Mouse (Mus musculus) liver, embryonic 14.5 days (tissue): ENCODE measurements at regions not wholly inside any gene's neighbourhood (a gene's known extent, or its start where the extent isn't known, plus 50 kb on each side); places are given as distances from the start of the nearest gene placed in this dataset.

Experiments
- ATAC-seq: fragments of 200-750 bp; cut with Nextera tagmentation; 2 replicates; pipeline ENCODE4 v1.8.0; 2017; ENCODE audit warnings: moderate number of reproducible peaks, mild to moderate bottlenecking, moderate library complexity; ENCODE audit not compliant: insufficient read depth
- DNase-seq, 3 experiments: peaks; one replicate each; pipeline ENCODE4 v3.0.0-alpha.2; 2012 to 2013; ENCODE audit warnings: low read depth in 3 of 3, low spot score in 3 of 3
- H3K27ac ChIP-seq: fragments of 300-500 bp; sonication (generic); 2 replicates; pipeline ENCODE4 v1.5.1; 2014; ENCODE audit warnings: moderate library complexity, mild to moderate bottlenecking, control low read depth, inconsistent platforms
- H3K27me3 ChIP-seq: fragments of 300-500 bp; sonication (generic); 2 replicates; pipeline ENCODE4 v1.6.1; 2014; ENCODE audit warnings: mild to moderate bottlenecking, low read length, moderate library complexity; ENCODE audit not compliant: control insufficient read depth, insufficient read depth
- H3K36me3 ChIP-seq: fragments of 300-500 bp; sonication (generic); replicated peaks from 2 replicates; pipeline ENCODE4 v1.6.1; 2014; ENCODE audit warnings: low read depth; ENCODE audit not compliant: control insufficient read depth, insufficient read depth
- H3K4me1 ChIP-seq, 2 experiments: fragments of 200-500 bp in 1 of 2; fragments of 300-500 bp in 1 of 2; sonication (generic) in 1 of 2; replicated peaks; 2 replicates each; pipeline ENCODE4 v1.6.1; 2012 to 2014; ENCODE audit warnings: antibody characterized with exemption in 1 of 2, inconsistent platforms in 1 of 2, low read length in 1 of 2; ENCODE audit not compliant: control insufficient read depth in 2 of 2, insufficient read depth in 2 of 2
- H3K4me2 ChIP-seq: fragments of 300-500 bp; sonication (generic); 2 replicates; pipeline ENCODE4 v1.6.1; 2014; ENCODE audit warnings: low read depth, mild to moderate bottlenecking, control low read depth, moderate library complexity
- H3K4me3 ChIP-seq, 2 experiments: fragments of 200-500 bp in 1 of 2; fragments of 300-500 bp in 1 of 2; sonication (generic) in 1 of 2; 2 replicates each; pipeline ENCODE4 v1.5.1; 2012 to 2014; ENCODE audit warnings: low read depth in 2 of 2, low read length in 2 of 2, mild to moderate bottlenecking in 2 of 2, control low read depth in 1 of 2, inconsistent platforms in 1 of 2, moderate library complexity in 1 of 2; ENCODE audit not compliant: insufficient read depth in 1 of 2
- H3K9ac ChIP-seq: fragments of 300-500 bp; sonication (generic); replicated peaks from 2 replicates; pipeline ENCODE4 v1.6.1; 2014; ENCODE audit warnings: mild to moderate bottlenecking, control low read depth, moderate library complexity
- H3K9me3 ChIP-seq: fragments of 300-500 bp; sonication (generic); 2 replicates; pipeline ENCODE4 v1.6.1; 2016; ENCODE audit warnings: low read length, mixed read lengths; ENCODE audit not compliant: control insufficient read depth
- CTCF ChIP-seq: IDR thresholded peaks from 2 replicates; pipeline ENCODE4 v1.5.1; 2016; ENCODE audit warnings: antibody characterized with exemption, low read depth, control low read depth
- EP300 ChIP-seq: IDR thresholded peaks from 2 replicates; pipeline ENCODE4 v1.6.1; 2016; ENCODE audit warnings: antibody characterized with exemption, low read depth
- WGBS: fragments of 180-500 bp; shearing (Covaris S2); extraction: QIAGEN DNeasy Blood & Tissue Kit; methylation state at CpG from one replicate; pipeline ENCODE4 v1.1.7; 2014; ENCODE audit not compliant: insufficient replicate concordance; 5-methylcytosine and 5-hydroxymethylcytosine counted together

GRCm38 (mm10) chrX:166661043-166661718, 75.7 kb upstream of the Egfl6 start:
- H3K27ac ChIP-seq = no peak overlapping the region
- 11% methylated on average over 16 of the region's 16 CpGs for WGBS
- no peaks in the 10 kb centered on the region for H3K27me3 ChIP-seq
- H3K4me2 ChIP-seq = peak overlapping the region; percentile 40
- DNase-seq (no peak), ATAC-seq (peak; percentile 21; the same call in 1 of the 2 replicates)
- 0 out of 4 replicates have a peak, but pooled peaks cover 0 to 2% of the 10 kb centered on the region in 2 experiments for H3K4me1 ChIP-seq
- H3K4me3 ChIP-seq = peak overlapping the region in 1 of 2 experiments; percentile 47; a peak in 2 of 4 replicates
- TF ChIP-seq CTCF = no peak
- no peak for TF ChIP-seq EP300
- H3K9ac ChIP-seq = no peak overlapping the region
- no peaks in the 10 kb centered on the region for H3K36me3 ChIP-seq
- no peaks in the 10 kb centered on the region for H3K9me3 ChIP-seq

- H3K4me3 ChIP-seq = no peak overlapping the region
- H3K36me3 ChIP-seq = no peaks in the 10 kb centered on the region
- no peaks in the 10 kb centered on the region for H3K27me3 ChIP-seq
- TF ChIP-seq CTCF (peak; percentile 62), EP300 (no peak)
- WGBS = 22% methylated on average over 6 of the region's 6 CpGs
- H3K9me3 ChIP-seq = no peaks in the 10 kb centered on the region
- no peak overlapping the region for H3K9ac ChIP-seq
- ATAC-seq = no peak
- peak in 2 of 3 experiments; percentile 24 to 26 for DNase-seq
- H3K4me1 ChIP-seq = 0 out of 4 replicates have a peak, but pooled peaks cover 0 to 2% of the 10 kb centered on the region in 2 experiments
- H3K4me2 ChIP-seq = no peak overlapping the region
- no peak overlapping the region for H3K27ac ChIP-seq
These were observed 75.2 kb upstream of the Egfl6 start for GRCm38 (mm10) chrX:166660715-166661042.

GRCm38 (mm10) chrX:166652400-166652799, 66.9 kb upstream of the Egfl6 start:
- H3K27me3 ChIP-seq = no peaks in the 10 kb centered on the region
- TF ChIP-seq CTCF (peak; percentile 52), EP300 (no peak)
- H3K36me3 ChIP-seq = no peaks in the 10 kb centered on the region
- H3K9me3 ChIP-seq = no peaks in the 10 kb centered on the region
- H3K27ac ChIP-seq = no peak overlapping the region
- DNase-seq = no peak
- no peak for ATAC-seq
- no peak overlapping the region for H3K4me3 ChIP-seq
- no peak overlapping the region for H3K4me2 ChIP-seq
- H3K4me1 ChIP-seq = no peaks in the 10 kb centered on the region
- no peak overlapping the region for H3K9ac ChIP-seq
- 44% methylated on average over 3 of the region's 3 CpGs for WGBS

GRCm38 (mm10) chrX:166645713-166646112, 60.2 kb upstream of the Egfl6 start:
- ATAC-seq (no peak), DNase-seq (no peak)
- Histone ChIP-seq H3K4me1 (no peaks in the 10 kb centered on the region), H3K36me3 (no peaks in the 10 kb centered on the region), H3K4me3 (no peak overlapping the region), H3K27me3 (no peaks in the 10 kb centered on the region), H3K27ac (no peak overlapping the region), H3K4me2 (no peak overlapping the region), H3K9ac (no peak overlapping the region), H3K9me3 (no peaks in the 10 kb centered on the region)
- WGBS = 49% methylated on average over 7 of the region's 7 CpGs
- no peak for TF ChIP-seq CTCF
- no peak for TF ChIP-seq EP300

- no peaks in the 10 kb centered on the region for H3K27me3 ChIP-seq
- H3K4me1 ChIP-seq = no peaks in the 10 kb centered on the region
- no peak for DNase-seq
- H3K27ac ChIP-seq = no peak overlapping the region
- H3K4me3 ChIP-seq = no peak overlapping the region
- H3K36me3 ChIP-seq = no peaks in the 10 kb centered on the region
- WGBS = 53% methylated on average over 3 of the region's 3 CpGs
- H3K9me3 ChIP-seq = no peaks in the 10 kb centered on the region
- no peak for ATAC-seq
- H3K4me2 ChIP-seq = no peak overlapping the region
- H3K9ac ChIP-seq = no peak overlapping the region
- TF ChIP-seq CTCF (no peak), EP300 (no peak)
These were observed 55.7 kb upstream of the Egfl6 start for GRCm38 (mm10) chrX:166641256-166641655.
